Mouse (Mus musculus) forebrain, embryonic 14.5 days (tissue): Measurements from ENCODE around the gene N4bp1. TPM values are rescaled to one million over a fixed set of nuclear protein-coding genes. Genes with fewer than 3 reads are reported as not detected.

Experiments used
- ATAC-seq: fragments of 200-750 bp; cut with Nextera tagmentation; 2 replicates; pipeline ENCODE4 v1.8.0; 2017; ENCODE audit warnings: mild to moderate bottlenecking, moderate library complexity
- DNase-seq: peaks from one replicate; pipeline ENCODE4 v3.0.0-alpha.2; 2015; ENCODE audit warnings: low spot score
- H3K27ac ChIP-seq: fragments of 300-500 bp; sonication (generic); 2 replicates; pipeline ENCODE4 v1.5.1; 2014; ENCODE audit warnings: low read depth, mild to moderate bottlenecking, control low read depth, low read length, moderate library complexity
- H3K27me3 ChIP-seq: fragments of 300-500 bp; sonication (generic); replicated peaks from 2 replicates; pipeline ENCODE4 v1.6.1; 2014; ENCODE audit warnings: low read length, control low read depth, mixed read lengths; ENCODE audit not compliant: control insufficient read depth, insufficient read depth
- H3K36me3 ChIP-seq: fragments of 300-500 bp; sonication (generic); 2 replicates; pipeline ENCODE4 v1.6.1; 2014; ENCODE audit warnings: low read length, control low read depth; ENCODE audit not compliant: control insufficient read depth, insufficient read depth
- H3K4me1 ChIP-seq: fragments of 300-500 bp; sonication (generic); 2 replicates; pipeline ENCODE4 v1.6.1; 2014; ENCODE audit warnings: antibody characterized with exemption, low read length, control low read depth; ENCODE audit not compliant: control insufficient read depth, insufficient read depth
- H3K4me2 ChIP-seq: fragments of 300-500 bp; sonication (generic); 2 replicates; pipeline ENCODE4 v1.6.1; 2014; ENCODE audit warnings: mild to moderate bottlenecking, control low read depth, low read length
- H3K4me3 ChIP-seq: fragments of 300-500 bp; sonication (generic); 2 replicates; pipeline ENCODE4 v1.5.1; 2014; ENCODE audit warnings: low read depth, low read length, control low read depth
- H3K9ac ChIP-seq: fragments of 300-500 bp; sonication (generic); 2 replicates; pipeline ENCODE4 v1.6.1; 2014; ENCODE audit warnings: mild to moderate bottlenecking, low read length, control low read depth, moderate library complexity
- H3K9me3 ChIP-seq: fragments of 300-500 bp; sonication (generic); replicated peaks from 2 replicates; pipeline ENCODE4 v1.6.1; 2016; ENCODE audit warnings: low read length, control low read depth, mixed read lengths; ENCODE audit not compliant: control insufficient read depth
- WGBS: fragments of 180-500 bp; shearing (Covaris S2); extraction: QIAGEN DNeasy Blood & Tissue Kit; methylation state at CpG from one replicate; pipeline ENCODE4 v1.1.7; 2014; 5-methylcytosine and 5-hydroxymethylcytosine counted together
- polyA plus RNA-seq: library from polyadenylated mRNA; unstranded; fragments of >200 nt; fragmentation: Nextera tagmentation; extraction: Ambion mirVana; gene quantifications from 2 replicates; pipeline ENCODE4 v1.2.1, GENCODE M21; 2014

N4bp1 gene
- polyA plus RNA-seq, 1 experiment from 2014 or later = 8.3 TPM

DNA sequence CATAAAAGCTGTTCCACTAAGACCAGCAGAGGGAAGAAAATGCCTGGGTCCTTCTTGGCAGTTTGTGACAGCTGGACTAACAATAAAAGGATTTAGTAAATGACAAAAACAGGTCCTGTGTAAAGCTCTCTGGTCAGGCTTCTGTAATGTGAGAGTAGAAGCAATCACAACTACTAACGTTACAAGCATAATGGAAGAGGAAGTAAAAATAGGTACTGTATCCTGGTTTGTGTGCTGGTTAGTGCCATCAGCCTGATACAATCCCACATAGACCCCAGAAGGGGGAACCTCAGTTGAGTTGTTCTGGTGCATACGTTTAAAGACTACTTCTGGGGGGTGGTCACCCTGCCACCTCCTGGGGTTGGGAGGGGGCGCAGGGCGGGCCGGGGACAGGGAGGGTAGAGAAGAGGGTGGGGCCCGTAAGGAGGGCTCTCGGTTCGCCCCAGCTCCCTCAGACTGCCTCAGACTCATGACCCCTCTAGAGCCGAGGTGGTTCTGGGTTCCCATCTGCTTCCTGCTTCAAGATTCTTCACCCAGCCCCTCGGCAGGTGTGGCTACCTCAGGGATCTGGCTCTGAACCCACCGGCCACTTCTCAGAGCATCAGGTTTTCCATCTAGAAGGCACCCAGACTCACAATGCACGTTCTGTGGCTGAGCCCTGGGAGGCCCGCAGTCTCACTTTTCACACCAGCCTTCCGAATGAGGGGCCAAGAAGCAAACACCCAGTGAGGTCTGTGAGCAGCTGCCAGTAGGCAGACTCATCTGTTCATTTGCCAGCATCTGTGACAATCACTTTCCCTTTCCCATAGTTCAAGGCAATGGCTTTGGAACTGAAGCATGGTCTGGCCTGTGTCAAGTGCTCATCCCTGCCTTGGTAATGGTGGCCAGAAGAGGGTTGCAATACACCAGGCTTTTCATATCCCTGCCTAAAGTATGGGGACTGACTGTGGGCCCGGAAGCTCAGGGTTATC, 75.8 kb downstream of the N4bp1 start:
- 84% methylated on average over 15 of the region's 15 CpGs for WGBS
- no peak overlapping the region for H3K4me2 ChIP-seq
- H3K36me3 ChIP-seq = no peaks in the 10 kb centered on the region
- no peak overlapping the region for H3K27ac ChIP-seq
- H3K27me3 ChIP-seq = no peaks in the 10 kb centered on the region
- H3K4me1 ChIP-seq = no peaks in the 10 kb centered on the region
- no peak overlapping the region for H3K9ac ChIP-seq
- H3K9me3 ChIP-seq = no peaks in the 10 kb centered on the region
- ATAC-seq = no peak
- DNase-seq = no peak
- no peak overlapping the region for H3K4me3 ChIP-seq

DNA sequence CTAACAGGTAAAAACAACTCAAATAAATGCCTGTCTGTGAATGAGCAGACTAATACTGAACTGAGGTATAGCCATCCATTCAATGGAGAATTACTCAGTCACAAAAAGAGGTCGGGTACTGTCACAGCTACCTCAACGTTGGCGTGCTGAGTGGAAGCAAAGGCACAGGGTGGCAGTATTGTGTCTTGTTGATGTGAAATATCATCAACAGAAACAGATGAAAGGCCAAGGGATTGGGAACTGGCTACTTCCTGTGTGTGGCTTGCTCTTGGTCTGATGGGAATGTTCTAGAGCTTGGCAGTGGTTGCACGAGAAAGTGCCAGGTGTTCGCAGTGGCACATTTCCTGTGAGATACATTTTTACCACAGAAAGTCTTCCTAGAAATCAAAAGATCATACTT, 76.8 kb downstream of the N4bp1 start:
- no peaks in the 10 kb centered on the region for H3K27me3 ChIP-seq
- DNase-seq = no peak
- H3K36me3 ChIP-seq = no peaks in the 10 kb centered on the region
- no peak overlapping the region for H3K4me2 ChIP-seq
- 81% methylated on average over 5 of the region's 5 CpGs for WGBS
- no peak overlapping the region for H3K4me3 ChIP-seq
- ATAC-seq = no peak
- no peak overlapping the region for H3K9ac ChIP-seq
- H3K4me1 ChIP-seq = no peaks in the 10 kb centered on the region
- H3K9me3 ChIP-seq = no peaks in the 10 kb centered on the region
- no peak overlapping the region for H3K27ac ChIP-seq

DNA sequence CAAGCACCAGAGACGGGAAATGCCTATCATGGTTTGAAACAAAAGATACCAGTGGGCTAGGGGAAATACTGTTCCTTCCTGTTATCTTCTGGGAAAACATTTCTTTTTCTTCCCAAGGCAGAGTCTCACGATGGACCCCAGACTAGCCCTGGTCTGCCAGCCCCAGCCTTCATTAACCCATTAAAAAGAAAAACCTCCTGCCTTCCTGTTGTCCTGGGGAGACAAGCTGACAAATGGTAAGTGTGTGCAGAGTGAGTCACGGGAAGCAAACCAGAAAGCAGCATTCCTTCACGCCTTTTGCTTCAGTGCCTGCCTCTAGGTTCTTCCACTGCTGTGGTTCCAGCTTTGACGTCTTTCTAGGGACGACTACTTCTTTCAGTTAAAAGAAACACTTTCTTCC, 83.1 kb downstream of the N4bp1 start:
- no peaks in the 10 kb centered on the region for H3K27me3 ChIP-seq
- H3K36me3 ChIP-seq = no peaks in the 10 kb centered on the region
- H3K4me1 ChIP-seq = no peaks in the 10 kb centered on the region
- H3K4me2 ChIP-seq = no peak overlapping the region
- H3K27ac ChIP-seq = no peak overlapping the region
- DNase-seq = no peak
- WGBS = 70% methylated on average over 6 of the region's 6 CpGs
- H3K9me3 ChIP-seq = no peaks in the 10 kb centered on the region
- H3K4me3 ChIP-seq = no peak overlapping the region
- ATAC-seq = no peak
- no peak overlapping the region for H3K9ac ChIP-seq

DNA sequence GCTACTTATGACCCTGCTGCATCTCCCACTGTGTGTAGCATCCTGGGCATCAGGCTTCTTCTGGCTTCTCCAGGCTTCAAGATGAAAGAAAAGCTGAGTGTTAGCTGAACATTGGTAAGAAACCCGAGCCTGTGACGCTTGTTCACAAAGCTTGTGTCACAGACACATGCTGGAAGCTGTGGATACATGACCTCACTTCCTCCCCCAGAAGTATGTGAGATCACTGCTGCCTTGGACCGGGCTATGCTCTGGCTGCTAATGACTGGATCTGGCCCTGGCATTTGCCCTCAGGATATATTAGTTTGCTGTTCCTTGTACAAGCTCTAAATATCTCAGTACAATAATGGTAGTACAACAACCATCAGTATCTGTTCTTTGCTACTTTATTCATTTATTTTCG, 84.1 kb downstream of the N4bp1 start:
- Histone ChIP-seq H3K4me1 (no peaks in the 10 kb centered on the region), H3K4me2 (no peak overlapping the region), H3K9ac (no peak overlapping the region), H3K9me3 (no peaks in the 10 kb centered on the region), H3K36me3 (no peaks in the 10 kb centered on the region), H3K27me3 (no peaks in the 10 kb centered on the region), H3K27ac (no peak overlapping the region), H3K4me3 (no peak overlapping the region)
- ATAC-seq (no peak), DNase-seq (no peak)
- 71% methylated on average over 4 of the region's 4 CpGs for WGBS

DNA sequence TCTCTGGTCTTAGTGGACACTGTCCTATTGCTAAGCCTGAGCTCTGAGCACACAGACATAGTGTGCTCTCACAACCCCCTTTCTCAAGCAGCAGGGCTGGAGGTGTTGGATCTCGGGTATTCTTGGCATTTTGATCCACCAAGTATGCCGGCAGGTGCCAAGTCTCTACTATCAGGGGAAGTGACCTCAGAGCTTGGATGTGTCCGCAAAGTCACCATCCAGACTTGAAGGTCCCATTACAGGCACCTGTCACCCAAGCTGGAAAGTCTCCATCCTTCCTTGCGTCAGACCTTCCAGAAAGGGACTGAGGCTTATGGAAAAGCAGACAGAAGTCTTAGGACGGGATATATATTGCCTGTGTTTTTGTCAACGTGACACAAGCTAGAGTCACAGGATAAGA, 86.9 kb downstream of the N4bp1 start:
- Histone ChIP-seq H3K4me2 (no peak overlapping the region), H3K36me3 (no peaks in the 10 kb centered on the region), H3K4me1 (no peaks in the 10 kb centered on the region), H3K27ac (no peak overlapping the region), H3K27me3 (no peaks in the 10 kb centered on the region), H3K9me3 (no peaks in the 10 kb centered on the region), H3K4me3 (no peak overlapping the region), H3K9ac (no peak overlapping the region)
- no peak for ATAC-seq
- WGBS = 92% methylated on average over 6 of the region's 6 CpGs
- no peak for DNase-seq

DNA sequence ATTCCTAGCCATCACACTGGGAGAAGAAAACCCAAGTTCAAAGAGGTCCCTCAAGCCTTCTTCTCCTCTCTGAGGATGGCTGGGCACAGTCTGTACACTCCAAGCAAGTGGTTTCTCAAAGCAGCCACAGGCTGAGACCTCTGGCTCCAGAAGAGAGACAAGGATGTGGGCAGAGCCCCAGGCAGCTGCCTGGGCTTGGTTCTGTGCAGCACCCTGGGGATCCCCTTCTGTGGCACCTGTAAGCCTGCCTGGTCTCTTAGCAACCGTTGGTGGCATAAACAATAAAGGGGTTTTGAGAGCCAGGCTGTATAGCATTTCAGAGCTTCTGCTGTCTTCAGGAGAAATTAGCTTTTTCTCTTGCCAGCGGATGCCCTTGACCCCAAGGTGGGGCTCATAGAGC, 87.4 kb downstream of the N4bp1 start:
- Histone ChIP-seq H3K4me2 (no peak overlapping the region), H3K4me3 (no peak overlapping the region), H3K27ac (no peak overlapping the region), H3K27me3 (no peaks in the 10 kb centered on the region), H3K4me1 (no peaks in the 10 kb centered on the region), H3K36me3 (no peaks in the 10 kb centered on the region), H3K9ac (no peak overlapping the region), H3K9me3 (no peaks in the 10 kb centered on the region)
- ATAC-seq = no peak
- WGBS = 81% methylated on average over 2 of the region's 2 CpGs
- no peak for DNase-seq

DNA sequence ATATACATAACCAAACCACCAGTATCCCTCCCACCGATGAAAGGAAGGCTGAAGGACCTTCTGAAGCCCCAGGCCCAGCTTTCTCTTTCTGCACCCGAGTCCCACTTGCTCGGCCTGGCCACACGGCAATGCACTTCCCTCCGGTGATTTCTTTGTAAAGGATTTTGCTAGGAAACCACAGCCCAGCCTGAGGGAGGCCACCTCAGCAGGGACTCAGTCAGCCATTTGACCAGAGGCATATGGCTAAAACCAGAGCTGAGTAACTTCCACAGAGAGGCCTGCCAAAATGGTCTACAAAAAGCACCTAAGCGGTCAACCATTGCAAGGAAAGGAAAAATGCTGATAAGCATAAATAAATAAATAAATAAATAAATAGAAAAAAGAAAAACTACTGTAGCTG, 90.3 kb downstream of the N4bp1 start:
- Histone ChIP-seq H3K27ac (no peak overlapping the region), H3K4me1 (no peaks in the 10 kb centered on the region), H3K9ac (no peak overlapping the region), H3K9me3 (no peaks in the 10 kb centered on the region), H3K36me3 (no peaks in the 10 kb centered on the region), H3K4me3 (no peak overlapping the region), H3K27me3 (no peaks in the 10 kb centered on the region), H3K4me2 (no peak overlapping the region)
- ATAC-seq (no peak), DNase-seq (no peak)
- WGBS = 64% methylated on average over 6 of the region's 6 CpGs

DNA sequence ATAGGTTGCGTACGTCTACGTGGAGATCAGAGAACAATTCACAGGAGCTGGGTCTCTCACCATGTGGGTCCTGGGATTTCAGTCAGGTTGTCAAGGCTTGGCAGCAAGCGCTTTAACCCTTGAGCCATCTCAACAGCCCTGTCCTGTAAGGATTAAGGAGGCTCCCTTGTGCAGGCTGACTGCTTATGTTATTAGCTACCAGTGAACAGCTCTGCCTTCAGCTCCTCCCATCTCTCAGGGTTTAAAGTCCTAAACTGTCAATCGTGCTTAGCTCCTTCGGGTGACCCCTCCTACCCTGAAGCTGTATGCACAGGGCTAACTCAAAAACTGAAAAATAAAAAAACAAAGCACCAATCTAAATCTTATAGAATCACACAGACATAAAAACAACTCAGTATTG, 93.5 kb downstream of the N4bp1 start:
- Histone ChIP-seq H3K27me3 (no peaks in the 10 kb centered on the region), H3K36me3 (no peaks in the 10 kb centered on the region), H3K9me3 (no peaks in the 10 kb centered on the region), H3K9ac (no peak overlapping the region), H3K4me2 (no peak overlapping the region), H3K4me1 (no peaks in the 10 kb centered on the region), H3K27ac (no peak overlapping the region), H3K4me3 (no peak overlapping the region)
- DNase-seq = no peak
- no peak for ATAC-seq
- 71% methylated on average over 6 of the region's 6 CpGs for WGBS

DNA sequence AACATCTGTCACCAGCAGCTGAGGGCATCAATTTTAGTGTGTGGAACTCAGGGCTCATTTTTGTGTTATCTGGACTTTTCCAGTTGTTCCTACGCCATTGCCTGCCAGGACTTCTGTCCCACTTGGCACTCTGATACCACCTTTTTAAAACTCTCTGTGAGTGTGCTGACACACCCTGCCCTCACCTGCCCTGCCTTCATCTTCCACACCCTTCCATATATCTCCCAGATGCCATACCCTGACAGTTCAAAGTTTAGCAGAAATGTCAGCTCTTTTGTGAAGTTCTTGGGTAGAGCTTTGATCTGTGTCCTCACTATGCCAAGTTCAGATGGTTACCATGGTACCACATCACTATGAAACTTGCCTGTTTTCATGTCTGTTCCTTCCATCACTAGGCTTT, 95.5 kb downstream of the N4bp1 start:
- no peak overlapping the region for H3K4me3 ChIP-seq
- no peak for ATAC-seq
- no peaks in the 10 kb centered on the region for H3K36me3 ChIP-seq
- no peaks in the 10 kb centered on the region for H3K4me1 ChIP-seq
- H3K9ac ChIP-seq = no peak overlapping the region
- H3K4me2 ChIP-seq = no peak overlapping the region
- no peaks in the 10 kb centered on the region for H3K27me3 ChIP-seq
- no peak for DNase-seq
- H3K9me3 ChIP-seq = no peaks in the 10 kb centered on the region
- 87% methylated on average over 1 of the region's 1 CpGs for WGBS
- no peak overlapping the region for H3K27ac ChIP-seq
